Mouse (Mus musculus) stomach, postnatal 0 days (tissue): Measurements from ENCODE around the gene Foxo4.

Source experiments
- CTCF ChIP-seq: IDR thresholded peaks from 2 replicates; pipeline ENCODE4 v1.5.1; 2016; ENCODE audit warnings: antibody characterized with exemption, low read depth, mild to moderate bottlenecking, moderate library complexity
- EP300 ChIP-seq: optimal IDR thresholded peaks from 2 replicates; pipeline ENCODE3; 2016; ENCODE audit warnings: antibody characterized with exemption

GRCm38 (mm10) chrX:101301654-101302053, 47.3 kb downstream of the Foxo4 start:
- TF ChIP-seq EP300 (no peak), CTCF (no peak)
